Mouse (Mus musculus): ENCODE data around the gene Fam49a. TPM values are rescaled to one million over a fixed set of nuclear protein-coding genes. Genes with fewer than 3 reads are reported as not detected.

Gene Fam49a
- total RNA-seq, 2 experiments from 2014 or later: 7.5 to 11.8 TPM

DNA sequence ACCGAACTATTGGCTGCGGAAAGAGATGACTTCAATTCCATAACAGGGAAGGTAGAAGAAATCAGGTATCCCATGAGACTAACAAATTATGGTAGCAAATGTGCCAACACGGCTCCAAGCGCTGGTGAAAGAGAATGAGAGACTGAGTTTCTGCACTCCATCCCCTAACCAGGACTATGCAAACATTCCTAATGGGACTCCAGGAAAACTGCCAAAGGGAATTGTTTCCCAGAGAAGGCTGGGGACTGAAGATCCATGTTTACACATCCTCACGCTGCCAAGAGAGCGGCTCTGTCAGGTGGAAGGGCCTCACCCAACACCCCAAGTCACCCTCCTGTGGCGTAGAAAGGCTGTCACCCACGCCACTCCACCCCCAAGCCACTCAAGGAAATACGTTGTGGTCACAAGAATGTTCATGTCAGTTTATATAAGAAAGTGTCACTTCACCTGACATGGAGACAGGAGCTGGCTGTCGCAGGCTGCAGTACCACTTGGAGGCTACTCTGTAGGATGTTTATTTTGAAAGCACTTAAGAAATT is 92.2 kb downstream of the Fam49a start:
- ATAC-seq (replicated peaks; ENCODE audit: poor library complexity): no peak

DNA sequence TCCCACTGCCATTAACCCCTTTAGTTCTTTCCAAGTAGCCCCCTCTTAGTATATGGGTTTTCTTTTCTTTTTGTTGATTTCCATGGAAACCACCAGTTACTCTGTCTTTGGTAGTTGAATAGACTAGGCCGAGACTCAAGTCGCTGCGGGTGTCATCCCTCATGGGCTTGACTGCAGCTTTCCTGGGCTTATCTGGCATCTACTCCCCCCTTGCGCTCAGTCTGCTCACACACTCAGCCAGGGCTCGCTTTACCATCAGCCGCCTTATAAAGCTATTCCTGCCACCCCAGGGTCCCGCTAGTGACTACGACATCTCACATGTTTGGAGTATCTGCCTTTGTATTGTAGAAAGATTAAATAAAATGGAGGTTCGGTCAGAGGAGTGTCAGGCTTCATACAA is 94.1 kb downstream of the Fam49a start:
- ATAC-seq (replicated peaks; ENCODE audit: poor library complexity): no peak

DNA sequence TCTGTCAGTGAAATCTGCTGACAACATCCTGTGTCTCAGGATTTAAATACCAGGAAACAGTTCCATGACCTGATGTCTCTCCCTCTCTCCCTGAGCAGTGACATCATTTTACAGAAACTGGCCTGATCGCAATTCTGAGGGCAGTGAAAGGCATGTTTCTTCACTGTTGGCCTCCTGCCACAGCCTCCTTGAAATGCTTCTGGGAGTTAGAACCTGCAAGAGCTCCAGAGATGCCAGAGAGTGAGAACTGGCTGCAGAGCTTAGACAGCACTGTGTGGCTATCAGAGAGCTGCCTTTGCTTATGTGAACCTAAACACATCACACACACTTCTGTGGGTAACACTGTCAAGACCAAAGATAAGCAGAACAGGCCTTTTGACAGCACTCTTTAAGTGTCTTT is 94.5 kb downstream of the Fam49a start:
- ATAC-seq (replicated peaks; ENCODE audit: poor library complexity): no peak

DNA sequence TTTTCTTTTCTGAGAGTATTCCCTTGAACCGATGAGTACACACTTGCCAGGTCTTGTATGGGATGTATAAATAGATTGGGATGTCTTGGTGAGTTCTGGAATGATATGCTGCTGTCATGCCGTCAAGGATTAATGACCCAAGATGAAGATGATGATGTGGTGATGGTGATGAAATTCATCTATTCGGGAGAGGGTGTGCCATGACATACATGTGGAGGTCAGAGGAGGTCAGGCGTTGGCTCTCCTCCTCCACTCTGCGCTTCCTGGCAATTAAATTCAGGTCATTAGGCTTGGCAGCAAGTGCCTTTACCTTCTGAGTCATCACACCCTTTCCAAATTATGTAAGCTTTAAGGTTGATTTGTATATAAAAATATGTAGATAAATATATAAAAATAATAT is 95.0 kb downstream of the Fam49a start:
- no peak for ATAC-seq (replicated peaks; ENCODE audit: poor library complexity)

DNA sequence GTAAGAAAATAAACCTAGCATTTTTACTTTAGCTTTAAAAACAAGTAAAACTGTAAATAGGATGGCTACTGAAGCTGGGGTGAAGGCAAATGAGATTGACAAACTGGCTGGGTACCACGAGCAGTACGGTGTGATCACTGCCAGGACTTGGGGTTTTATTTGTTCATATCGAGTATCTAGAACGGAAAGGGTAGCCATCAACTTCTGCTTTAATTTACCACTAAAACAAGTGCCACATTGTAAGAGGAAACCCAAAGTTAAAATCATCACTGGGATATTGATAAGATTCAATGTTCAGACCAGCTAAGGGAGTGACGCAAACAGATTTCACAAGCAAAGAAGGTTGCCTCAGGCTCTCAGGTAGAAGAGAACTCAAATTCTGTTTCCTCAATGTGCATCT is 98.0 kb downstream of the Fam49a start:
- ATAC-seq (replicated peaks; ENCODE audit: poor library complexity): peak; percentile 46

DNA sequence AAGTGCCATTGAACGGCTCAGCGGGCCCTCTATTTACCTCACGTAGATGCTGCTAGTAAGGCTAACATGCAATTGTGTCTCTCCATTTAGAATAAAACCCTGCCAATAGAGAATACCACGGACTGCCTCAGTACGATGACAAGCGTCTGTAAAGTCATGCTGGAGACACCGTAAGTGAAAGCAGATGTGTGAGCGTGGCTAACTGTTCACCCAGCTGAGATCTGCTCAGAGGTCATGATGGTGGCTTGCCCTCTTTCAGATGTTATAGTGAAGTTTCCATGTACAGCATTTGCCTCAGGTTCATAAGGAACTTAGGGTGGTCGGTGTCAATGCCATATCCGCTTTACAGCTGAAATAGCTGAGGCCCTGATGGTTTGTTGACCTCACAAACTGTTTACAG is 100.4 kb downstream of the Fam49a start:
- ATAC-seq (replicated peaks; ENCODE audit: poor library complexity): no peak

DNA sequence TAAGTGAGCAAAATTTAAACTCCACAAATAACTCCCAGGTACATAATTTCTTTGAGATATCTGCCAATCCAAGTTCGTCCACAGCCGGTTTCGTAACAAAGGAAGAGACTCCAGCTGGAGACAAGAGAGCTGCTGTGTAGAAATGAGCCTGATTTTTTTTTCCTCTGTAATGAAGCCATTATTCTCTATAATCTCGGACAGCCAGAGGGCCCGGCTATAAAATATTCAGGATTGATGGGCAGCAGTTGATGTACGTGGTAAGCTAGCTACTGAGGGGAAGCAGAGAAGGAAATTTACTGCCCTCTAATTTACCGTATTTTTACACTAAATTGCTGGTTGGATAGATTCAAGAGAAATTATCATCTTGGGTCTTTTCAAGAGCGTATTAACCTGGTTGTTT is 102.3 kb downstream of the Fam49a start:
- no peak for ATAC-seq (replicated peaks; ENCODE audit: poor library complexity)

DNA sequence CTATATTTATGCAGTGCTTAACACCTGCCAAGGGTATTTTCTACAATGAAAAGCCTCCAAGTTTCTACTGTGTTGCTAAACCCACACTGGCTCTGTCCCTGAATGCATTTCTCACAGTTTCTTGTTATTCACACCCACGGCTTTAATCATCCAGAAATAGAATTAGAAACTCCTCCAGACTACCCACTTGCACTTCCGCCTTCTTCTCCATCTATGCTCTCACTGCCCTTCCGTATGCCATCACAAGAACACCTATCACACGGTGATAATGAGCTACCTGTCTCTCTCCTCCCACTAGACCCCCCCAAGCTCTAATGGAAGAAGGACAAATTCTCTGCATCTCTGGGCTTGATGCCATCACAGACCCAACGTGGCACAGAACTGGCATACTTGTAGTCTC is 105.5 kb downstream of the Fam49a start:
- ATAC-seq (replicated peaks; ENCODE audit: poor library complexity): no peak

DNA sequence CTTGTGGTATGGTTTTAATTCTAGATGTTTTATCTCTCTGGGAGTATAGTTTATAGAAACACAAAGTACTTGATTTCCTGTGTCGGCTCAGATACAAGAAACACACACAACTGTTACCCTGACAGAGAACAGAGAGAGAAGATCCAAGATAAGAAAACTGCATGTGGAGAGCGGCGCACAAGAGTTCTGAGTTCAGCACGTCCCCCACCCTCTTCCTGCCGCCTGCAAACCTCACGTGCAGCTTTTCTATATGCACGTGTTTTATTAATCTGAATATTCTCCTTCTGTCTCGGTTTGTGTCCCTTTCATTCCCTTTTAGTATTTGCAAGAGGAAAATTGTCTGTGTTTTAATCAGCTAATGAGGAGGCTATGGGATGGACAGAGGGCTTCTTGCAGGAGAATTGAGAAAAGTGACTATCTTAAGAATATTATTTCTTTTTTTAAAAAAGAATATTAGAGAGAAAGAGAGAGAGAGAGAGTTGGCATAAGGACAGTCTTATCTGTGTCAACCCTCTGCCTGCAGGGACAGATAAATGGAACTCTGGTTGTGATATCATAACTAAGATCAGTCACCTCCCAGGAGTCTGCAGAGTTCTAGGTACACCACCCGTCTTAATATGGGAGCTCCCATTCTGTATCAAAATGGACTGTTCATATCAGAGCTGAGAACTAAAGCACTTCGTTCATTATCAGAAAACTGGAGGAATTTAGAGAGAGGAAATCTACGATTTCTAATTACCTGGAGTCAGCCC is 111.3 kb downstream of the Fam49a start:
- 0 out of 2 replicates have a peak, but pooled peaks have one; percentile 26 for ATAC-seq (replicated peaks; ENCODE audit: poor library complexity)

DNA sequence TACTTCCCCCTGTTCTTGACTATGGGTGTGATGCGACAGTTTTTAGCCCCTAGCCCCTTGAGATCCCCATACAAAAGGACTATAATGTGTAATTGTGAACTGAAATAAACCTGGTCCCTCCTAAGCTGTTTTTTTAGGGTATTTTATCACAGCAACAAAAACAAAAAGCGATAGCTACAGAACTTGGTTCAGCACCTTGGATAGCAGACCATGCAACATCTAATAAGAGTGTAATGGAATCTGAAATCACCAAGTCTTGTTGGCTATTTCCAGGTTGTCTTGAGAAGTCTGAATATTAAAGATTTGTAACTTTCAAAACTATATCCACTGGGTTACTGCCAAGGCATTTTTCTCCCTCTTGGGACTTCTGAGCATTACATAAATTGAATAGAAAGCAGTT is 117.1 kb downstream of the Fam49a start:
- no peak for ATAC-seq (replicated peaks; ENCODE audit: poor library complexity)

DNA sequence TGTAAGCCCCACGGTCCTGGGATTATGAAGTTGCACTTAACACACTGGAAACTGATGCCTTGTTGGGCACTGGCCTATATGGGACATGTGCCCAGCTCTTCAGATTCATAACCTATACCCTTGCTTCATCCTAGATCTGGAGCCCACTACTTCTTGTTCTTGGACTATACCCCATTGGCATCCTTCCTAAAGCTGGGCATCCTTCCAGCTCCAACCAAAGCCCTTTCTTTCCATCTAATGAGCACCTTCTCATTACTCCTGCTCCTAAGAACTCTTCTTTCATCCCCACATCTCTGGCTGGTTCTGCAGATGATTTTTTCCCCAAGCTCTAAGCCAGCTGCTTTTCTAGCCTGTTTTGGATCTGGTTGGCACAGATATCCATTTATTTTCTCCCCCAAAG is 127.3 kb downstream of the Fam49a start:
- no peak for ATAC-seq (replicated peaks; ENCODE audit: poor library complexity)

DNA sequence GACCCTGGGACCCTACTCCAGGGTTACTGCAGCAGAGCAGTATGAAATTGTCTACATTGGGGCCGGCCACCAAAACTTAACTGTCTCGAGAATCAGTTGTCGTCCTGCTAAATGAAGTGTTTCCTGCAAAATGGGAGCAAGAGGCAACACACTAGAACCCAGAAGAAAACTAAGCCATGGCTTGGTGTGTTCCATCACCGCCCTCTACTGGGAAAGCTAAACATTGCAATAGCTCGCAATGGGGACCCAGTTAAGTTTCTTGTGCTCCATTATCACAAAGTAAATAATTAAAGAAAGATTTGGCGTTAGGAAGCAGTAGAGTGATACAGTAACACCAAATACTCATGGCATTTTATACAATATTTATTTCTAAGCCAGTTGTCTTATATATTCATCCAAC is 134.3 kb downstream of the Fam49a start:
- ATAC-seq (replicated peaks; ENCODE audit: poor library complexity): peak; percentile 86

DNA sequence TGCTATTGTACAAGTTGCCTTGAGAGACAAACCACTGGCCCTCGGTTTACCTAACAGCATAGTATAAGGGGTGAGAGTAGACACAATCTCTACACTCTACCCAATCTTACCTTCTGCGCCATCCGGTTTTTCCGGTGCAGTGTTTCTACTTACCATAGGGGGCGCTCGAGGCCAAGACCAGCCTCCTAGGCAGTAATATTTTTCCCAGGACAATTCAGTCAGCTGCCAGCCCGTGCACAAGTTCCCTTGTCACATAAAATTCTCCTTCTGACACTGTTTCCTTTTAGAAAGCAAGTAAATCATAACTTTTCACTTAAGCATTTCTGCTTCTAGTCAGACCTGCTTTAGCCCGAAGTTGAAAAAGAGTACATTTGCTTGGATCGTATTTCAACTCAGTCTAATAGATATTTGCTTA is 139.1 kb downstream of the Fam49a start:
- peak; percentile 89 for ATAC-seq (replicated peaks; ENCODE audit: poor library complexity)

DNA sequence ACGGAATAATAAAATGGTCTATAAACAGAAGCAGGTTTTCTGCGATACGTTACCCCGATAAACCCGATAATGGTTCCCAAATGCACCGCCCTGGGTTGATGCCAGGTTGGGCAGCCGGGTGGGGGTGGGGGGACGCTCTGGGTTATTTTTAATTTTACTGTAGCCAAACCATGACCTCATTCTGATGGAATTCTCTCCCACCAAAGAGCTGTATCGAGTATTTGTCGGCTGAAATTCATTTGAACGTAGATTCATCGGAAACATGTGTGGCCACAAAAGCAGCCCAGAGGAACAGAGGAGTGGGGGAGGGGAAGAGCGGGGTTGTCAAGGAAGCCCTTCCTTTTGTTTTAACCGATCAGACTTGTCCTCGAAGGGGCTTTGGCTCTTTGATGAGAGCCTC is 139.6 kb downstream of the Fam49a start:
- no peak for ATAC-seq (replicated peaks; ENCODE audit: poor library complexity)

DNA sequence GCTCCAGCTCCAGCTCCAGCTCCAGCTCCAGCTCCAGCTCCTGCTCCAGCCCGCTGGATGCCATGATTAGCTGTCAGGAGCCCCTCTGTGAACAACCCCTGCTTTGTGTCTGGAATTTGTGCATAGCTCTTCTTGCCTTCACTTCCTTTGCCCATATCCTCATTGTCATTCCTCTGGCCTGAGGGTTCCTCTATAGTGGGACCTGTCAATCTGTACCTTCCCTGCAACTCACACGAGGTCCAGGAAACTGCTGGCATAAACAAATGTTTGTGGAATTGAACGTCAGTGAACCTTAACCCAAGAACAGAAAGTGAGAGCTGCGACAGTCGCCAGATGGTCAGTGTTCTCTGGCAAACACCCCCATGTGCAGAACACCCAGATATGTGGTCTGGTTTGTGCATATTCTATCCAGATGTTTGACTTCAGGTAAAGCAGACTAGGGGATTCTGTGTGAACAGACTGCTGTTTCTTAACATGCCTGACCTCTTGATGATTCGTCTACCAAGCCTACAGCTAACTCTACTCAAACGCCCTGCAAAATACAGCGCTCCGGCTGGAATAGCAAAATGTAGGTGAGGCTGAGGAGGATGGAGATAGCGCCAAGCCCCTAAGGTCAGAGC is 143.7 kb downstream of the Fam49a start:
- no peak for ATAC-seq (replicated peaks; ENCODE audit: poor library complexity)

DNA sequence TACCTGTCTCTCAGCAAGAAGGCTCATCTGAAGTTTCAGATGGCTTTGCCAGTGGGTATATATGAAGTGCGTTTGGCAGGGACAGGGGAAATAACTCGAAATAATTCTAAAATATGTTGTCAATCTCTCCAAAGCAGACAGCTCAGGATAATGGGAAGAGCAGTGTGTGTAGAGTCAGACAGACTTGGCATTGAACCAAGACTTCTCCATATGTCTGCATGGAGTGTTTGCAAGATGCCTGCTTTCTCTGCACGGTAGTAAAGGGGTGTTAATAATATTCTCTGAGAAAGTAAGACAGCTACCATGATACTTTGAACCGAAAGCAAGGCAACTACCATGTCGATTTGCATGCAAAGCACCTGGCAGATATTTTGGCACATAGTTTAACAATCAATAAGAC is 147.1 kb downstream of the Fam49a start:
- no peak for ATAC-seq (replicated peaks; ENCODE audit: poor library complexity)

DNA sequence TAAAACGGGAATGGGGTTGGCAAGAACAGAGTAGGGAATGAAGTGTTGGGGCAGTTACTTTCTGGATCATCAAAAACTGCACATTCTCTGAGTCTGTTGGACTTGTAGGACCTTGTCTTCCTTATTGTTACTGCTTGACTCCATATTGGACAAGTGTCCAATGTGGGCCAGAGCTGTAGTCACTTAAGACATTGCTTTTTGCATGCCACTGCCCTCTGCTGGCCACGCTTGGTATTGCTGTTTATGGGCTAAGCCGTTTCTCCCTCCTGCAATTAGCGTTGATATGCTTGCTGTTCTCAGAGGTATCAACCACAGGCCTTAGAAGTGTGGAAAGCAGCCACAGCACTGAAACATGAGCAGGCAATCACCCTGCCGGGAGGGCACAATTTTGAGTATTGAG is 150.7 kb downstream of the Fam49a start:
- peak; percentile 99 for ATAC-seq (replicated peaks; ENCODE audit: poor library complexity)

DNA sequence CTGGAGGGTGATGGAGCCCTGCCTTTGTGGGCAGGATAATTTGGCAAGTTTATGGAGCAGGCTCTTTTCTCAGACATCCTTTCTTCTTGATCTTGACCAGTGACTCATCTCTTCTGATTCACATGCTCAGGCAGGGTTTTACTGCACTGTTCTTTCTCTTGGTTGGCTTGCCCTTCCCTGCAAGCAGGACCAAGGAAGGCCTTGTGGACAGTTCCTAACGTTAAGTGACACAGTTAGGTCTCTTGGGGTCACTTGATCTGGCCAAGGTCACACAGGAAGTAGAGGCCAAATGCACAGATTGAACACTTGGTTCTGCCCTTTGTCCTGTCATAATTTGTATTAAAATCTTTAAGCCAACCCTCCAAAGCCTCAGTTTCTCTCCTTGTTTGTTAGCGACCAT is 158.5 kb downstream of the Fam49a start:
- peak; percentile 1; the same call in 1 of the 2 replicates for ATAC-seq (replicated peaks; ENCODE audit: poor library complexity)

DNA sequence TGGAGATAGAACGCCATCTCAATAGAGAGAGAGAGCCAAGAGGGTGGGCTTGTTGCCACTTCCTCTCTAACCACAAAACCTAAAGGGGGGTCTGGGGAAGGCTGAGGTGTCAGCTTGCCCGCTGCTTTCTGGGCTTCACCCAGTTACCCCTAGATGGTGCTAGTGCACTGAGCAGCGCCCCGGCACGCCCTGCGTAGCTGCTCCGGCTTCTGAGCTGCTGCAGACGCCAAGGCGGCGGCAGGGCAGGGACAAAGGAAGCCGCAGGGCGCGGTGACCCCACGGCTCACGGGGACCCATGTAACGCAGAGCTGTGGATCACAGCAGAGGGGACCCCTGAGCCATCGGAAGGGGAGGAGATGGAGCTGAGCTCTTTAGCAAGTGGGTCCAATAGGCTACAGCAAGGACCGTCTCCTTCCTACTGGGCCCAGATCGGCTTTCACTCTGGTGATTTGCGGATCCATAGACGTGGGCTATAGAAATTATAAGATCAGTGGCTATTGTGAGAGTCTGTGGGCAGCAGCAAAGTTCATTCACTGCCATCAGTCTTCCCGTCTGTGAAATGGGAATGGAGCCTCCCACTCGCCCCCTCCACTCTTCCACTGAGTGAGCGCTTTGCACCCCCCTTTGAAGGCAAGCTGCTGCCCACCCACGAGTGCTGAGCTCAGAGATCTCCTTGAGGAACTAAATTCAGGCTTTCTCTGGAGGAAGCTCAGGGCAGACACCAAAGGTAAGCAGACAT is 159.1 kb downstream of the Fam49a start:
- peak; percentile 99 for ATAC-seq (replicated peaks; ENCODE audit: poor library complexity)

DNA sequence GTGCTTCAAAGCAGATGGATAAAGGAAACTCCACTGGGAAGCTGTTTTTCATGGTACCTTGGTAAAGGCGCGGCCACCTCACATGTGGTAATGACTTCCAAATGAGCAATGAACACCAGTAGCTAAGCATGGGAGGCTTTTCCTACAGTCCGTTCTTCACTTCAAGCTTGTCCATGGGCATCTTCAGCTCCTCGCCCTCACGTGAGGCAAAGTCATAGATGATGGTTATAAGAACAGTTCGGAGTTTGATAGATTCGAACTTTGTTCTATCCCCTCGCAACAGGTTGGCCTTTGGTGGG is 159.6 kb downstream of the Fam49a start:
- no peak for ATAC-seq (replicated peaks; ENCODE audit: poor library complexity)

DNA sequence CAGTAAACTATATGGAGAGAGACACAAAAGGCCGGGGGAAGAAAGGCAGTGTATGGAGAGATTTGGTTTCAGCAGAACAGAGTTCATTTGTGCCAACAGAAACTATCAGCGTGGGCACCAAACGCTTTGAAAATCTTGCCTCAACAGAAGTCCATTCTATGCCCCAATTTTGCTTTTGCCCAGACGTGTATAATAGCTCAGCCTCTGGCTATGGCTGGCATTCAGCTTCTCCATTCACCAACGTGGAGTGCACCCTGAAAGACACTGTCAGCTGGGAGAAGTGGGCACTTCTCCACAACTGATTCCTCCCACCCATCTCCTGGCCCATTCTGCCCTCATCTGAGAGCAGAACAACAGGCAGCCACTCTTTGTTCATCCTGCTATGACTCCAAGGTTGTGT is 163.2 kb downstream of the Fam49a start:
- no peak for ATAC-seq (replicated peaks; ENCODE audit: poor library complexity)

DNA sequence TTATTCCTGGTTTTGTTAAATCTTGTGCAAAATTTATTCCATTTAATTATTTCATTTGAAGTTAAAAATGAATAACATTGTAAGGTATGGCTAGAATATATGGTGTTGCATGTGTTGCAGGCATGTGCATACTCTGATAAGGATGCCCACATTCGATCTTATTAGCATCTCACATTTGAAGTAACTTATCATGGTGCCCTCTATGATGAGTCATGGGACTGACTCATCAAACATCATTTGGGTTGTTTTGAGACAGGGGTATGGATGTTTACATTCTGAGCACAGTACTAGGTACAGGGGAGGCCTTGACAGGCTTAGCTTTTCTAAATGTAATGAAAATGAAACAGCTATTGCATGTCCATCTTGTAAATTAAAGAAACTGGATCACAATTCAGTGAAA is 165.3 kb downstream of the Fam49a start:
- no peak for ATAC-seq (replicated peaks; ENCODE audit: poor library complexity)

Measured in megakaryocyte progenitor cell, adult 5-6 weeks (primary cell).